Mouse (Mus musculus): ENCODE results near the gene Nek2. TPM values are rescaled to one million over a fixed set of nuclear protein-coding genes. Genes with fewer than 3 reads are reported as not detected.

Gene Nek2
- polyA plus RNA-seq, 1 experiment from 2014 or later, result 14.7 TPM

GRCm38 (mm10) chr1:191786255-191786654, 35.0 kb upstream of the Nek2 start:
- H3K27me3 ChIP-seq (ENCODE audit: insufficient read depth, low read length), result no peaks in the 10 kb centered on the region
- TF ChIP-seq CTCF (IDR thresholded peaks at IDR 0.05; ENCODE audit: low read depth), result no peak
- no peak for TF ChIP-seq EP300 (IDR thresholded peaks at IDR 0.05; ENCODE audit: low read depth)
- H3K9ac ChIP-seq (replicated peaks), result no peak overlapping the region
- no peak overlapping the region for H3K27ac ChIP-seq (ENCODE audit: low read depth)
- H3K4me1 ChIP-seq (ENCODE audit: insufficient read depth), result no peaks in the 10 kb centered on the region
- ATAC-seq, result no peak
- no peak overlapping the region for H3K4me3 ChIP-seq (ENCODE audit: low read depth, low read length)
- no peaks in the 10 kb centered on the region for H3K9me3 ChIP-seq (ENCODE audit: low read length)
- peaks cover 3% of the 10 kb centered on the region; the same call in 1 of the 2 replicates for H3K36me3 ChIP-seq (replicated peaks; ENCODE audit: insufficient read depth, low read length)
- 59% methylated on average over 6 of the region's 6 CpGs for WGBS (ENCODE audit: insufficient replicate concordance)
- H3K4me2 ChIP-seq (ENCODE audit: low read depth, low read length), result no peak overlapping the region
- DNase-seq, result no peak

DNA sequence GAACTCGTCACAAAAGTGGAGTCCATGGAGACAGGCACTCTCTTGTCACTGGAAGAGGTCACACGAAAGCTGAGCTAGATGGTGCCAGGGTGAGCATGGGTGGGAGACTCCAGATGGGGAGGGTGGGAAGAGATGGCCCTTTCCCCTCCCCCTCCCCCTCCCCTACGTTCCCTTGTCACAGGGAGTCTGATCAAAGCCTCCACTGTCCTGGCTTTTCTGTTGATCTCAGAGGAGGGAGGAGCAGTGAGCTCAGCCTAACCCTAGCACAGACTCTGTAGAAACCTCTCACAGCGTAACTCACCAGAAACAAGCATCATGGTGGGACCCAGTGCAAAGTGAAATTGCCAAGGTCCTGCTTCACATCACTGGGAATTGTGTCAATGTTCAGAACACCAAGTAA, 33.9 kb upstream of the Nek2 start:
- no peak overlapping the region for H3K4me3 ChIP-seq (ENCODE audit: low read depth, low read length)
- no peaks in the 10 kb centered on the region for H3K4me1 ChIP-seq (ENCODE audit: insufficient read depth)
- TF ChIP-seq CTCF (IDR thresholded peaks at IDR 0.05; ENCODE audit: low read depth) (no peak), EP300 (IDR thresholded peaks at IDR 0.05; ENCODE audit: low read depth) (no peak)
- no peaks in the 10 kb centered on the region for H3K27me3 ChIP-seq (ENCODE audit: insufficient read depth, low read length)
- H3K27ac ChIP-seq (ENCODE audit: low read depth), result no peak overlapping the region
- no peak overlapping the region for H3K9ac ChIP-seq (replicated peaks)
- DNase-seq (no peak), ATAC-seq (no peak)
- no peak overlapping the region for H3K4me2 ChIP-seq (ENCODE audit: low read depth, low read length)
- no peaks in the 10 kb centered on the region for H3K36me3 ChIP-seq (replicated peaks; ENCODE audit: insufficient read depth, low read length)
- WGBS (ENCODE audit: insufficient replicate concordance), result 44% methylated on average over 4 of the region's 4 CpGs
- H3K9me3 ChIP-seq (ENCODE audit: low read length), result no peaks in the 10 kb centered on the region

GRCm38 (mm10) chr1:191792991-191793390, 28.3 kb upstream of the Nek2 start:
- Histone ChIP-seq H3K27me3 (ENCODE audit: insufficient read depth, low read length) (no peaks in the 10 kb centered on the region), H3K9ac (replicated peaks) (no peak overlapping the region), H3K27ac (ENCODE audit: low read depth) (peak overlapping the region; percentile 31), H3K36me3 (replicated peaks; ENCODE audit: insufficient read depth, low read length) (no peaks in the 10 kb centered on the region), H3K9me3 (ENCODE audit: low read length) (no peaks in the 10 kb centered on the region), H3K4me1 (ENCODE audit: insufficient read depth) (peaks cover 12% of the 10 kb centered on the region), H3K4me3 (ENCODE audit: low read depth, low read length) (no peak overlapping the region), H3K4me2 (ENCODE audit: low read depth, low read length) (no peak overlapping the region)
- ATAC-seq, result no peak
- WGBS (ENCODE audit: insufficient replicate concordance), result 71% methylated on average over 8 of the region's 8 CpGs
- no peak for TF ChIP-seq EP300 (IDR thresholded peaks at IDR 0.05; ENCODE audit: low read depth)
- TF ChIP-seq CTCF (IDR thresholded peaks at IDR 0.05; ENCODE audit: low read depth), result no peak
- no peak for DNase-seq

DNA sequence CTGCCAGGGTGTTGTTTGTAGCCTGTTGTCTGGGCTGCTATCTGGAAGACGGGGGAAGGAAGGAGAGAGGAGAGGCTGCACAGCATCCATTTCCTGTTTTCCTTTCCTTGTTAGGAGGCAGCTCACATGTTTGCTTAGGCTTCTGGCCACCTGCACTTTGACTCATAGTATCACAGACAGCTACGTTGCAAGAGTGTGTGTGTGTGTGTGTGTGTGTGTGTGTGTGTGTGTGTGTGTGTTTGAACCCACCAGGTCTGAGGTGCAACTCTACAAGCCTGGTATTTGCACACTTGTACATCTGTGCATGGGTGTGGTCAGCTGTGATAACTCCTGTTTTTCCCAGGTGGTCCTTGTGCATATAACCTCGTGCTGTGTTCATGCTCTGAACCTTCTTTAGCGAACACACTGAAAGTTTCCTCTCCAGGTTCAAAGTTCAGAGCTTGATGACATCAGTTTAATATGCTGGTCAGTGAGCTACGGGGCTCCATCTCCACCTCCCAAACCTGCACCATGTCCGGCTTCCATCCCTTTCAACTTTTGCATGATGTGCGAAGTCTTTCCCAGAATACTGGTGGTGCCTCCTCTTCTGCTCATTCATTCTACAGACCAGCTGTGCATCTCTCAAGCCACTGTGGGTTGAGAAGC, 27.2 kb upstream of the Nek2 start:
- peak; percentile 94 for ATAC-seq

GRCm38 (mm10) chr1:191796238-191796896, 24.9 kb upstream of the Nek2 start:
- Histone ChIP-seq H3K4me1 (ENCODE audit: insufficient read depth) (peaks cover 12% of the 10 kb centered on the region), H3K9ac (replicated peaks) (no peak overlapping the region), H3K4me3 (ENCODE audit: low read depth, low read length) (no peak overlapping the region), H3K9me3 (ENCODE audit: low read length) (no peaks in the 10 kb centered on the region), H3K27ac (ENCODE audit: low read depth) (no peak overlapping the region), H3K4me2 (ENCODE audit: low read depth, low read length) (no peak overlapping the region), H3K36me3 (replicated peaks; ENCODE audit: insufficient read depth, low read length) (no peaks in the 10 kb centered on the region), H3K27me3 (ENCODE audit: insufficient read depth, low read length) (no peaks in the 10 kb centered on the region)
- DNase-seq, result no peak
- no peak for TF ChIP-seq EP300 (IDR thresholded peaks at IDR 0.05; ENCODE audit: low read depth)
- no peak for TF ChIP-seq CTCF (IDR thresholded peaks at IDR 0.05; ENCODE audit: low read depth)
- 77% methylated on average over 4 of the region's 4 CpGs for WGBS (ENCODE audit: insufficient replicate concordance)
- no peak for ATAC-seq

More for the DNA sequence above, 27.2 kb upstream of the Nek2 start:
- Histone ChIP-seq H3K27ac (ENCODE audit: low read depth) (peak overlapping the region; percentile 31), H3K4me3 (ENCODE audit: low read depth, low read length) (no peak overlapping the region), H3K4me2 (ENCODE audit: low read depth, low read length) (no peak overlapping the region), H3K4me1 (ENCODE audit: insufficient read depth) (peaks cover 12% of the 10 kb centered on the region), H3K9me3 (ENCODE audit: low read length) (no peaks in the 10 kb centered on the region), H3K9ac (replicated peaks) (no peak overlapping the region), H3K27me3 (ENCODE audit: insufficient read depth, low read length) (no peaks in the 10 kb centered on the region), H3K36me3 (replicated peaks; ENCODE audit: insufficient read depth, low read length) (no peaks in the 10 kb centered on the region)
- TF ChIP-seq EP300 (IDR thresholded peaks at IDR 0.05; ENCODE audit: low read depth), result no peak; the same call in 1 of the 2 replicates
- no peak for TF ChIP-seq CTCF (IDR thresholded peaks at IDR 0.05; ENCODE audit: low read depth)
- DNase-seq, result peak; percentile 65
- WGBS (ENCODE audit: insufficient replicate concordance), result 55% methylated on average over 7 of the region's 7 CpGs

- Histone ChIP-seq H3K9me3 (ENCODE audit: low read length) (no peaks in the 10 kb centered on the region), H3K4me2 (ENCODE audit: low read depth, low read length) (no peak overlapping the region), H3K4me3 (ENCODE audit: low read depth, low read length) (no peak overlapping the region), H3K9ac (replicated peaks) (no peak overlapping the region), H3K36me3 (replicated peaks; ENCODE audit: insufficient read depth, low read length) (no peaks in the 10 kb centered on the region), H3K27ac (ENCODE audit: low read depth) (no peak overlapping the region), H3K27me3 (ENCODE audit: insufficient read depth, low read length) (no peaks in the 10 kb centered on the region), H3K4me1 (ENCODE audit: insufficient read depth) (no peaks in the 10 kb centered on the region)
- ATAC-seq, result no peak
- TF ChIP-seq EP300 (IDR thresholded peaks at IDR 0.05; ENCODE audit: low read depth) (no peak), CTCF (IDR thresholded peaks at IDR 0.05; ENCODE audit: low read depth) (no peak)
- DNase-seq, result no peak
- 55% methylated on average over 9 of the region's 9 CpGs for WGBS (ENCODE audit: insufficient replicate concordance)
These were observed 19.0 kb upstream of the Nek2 start for GRCm38 (mm10) chr1:191802093-191802819.
